Mouse (Mus musculus) thymus, adult 2 months (tissue): ENCODE results near the gene Arhgap10.

Experiments used
- CTCF ChIP-seq: fragments of 200-500 bp; IDR thresholded peaks from 2 replicates; pipeline ENCODE4 v1.5.1; 2012; ENCODE audit warnings: mild to moderate bottlenecking, control low read depth, low read length, moderate library complexity, borderline replicate concordance; ENCODE audit not compliant: control insufficient read depth, poor library complexity, insufficient read depth; ENCODE audit errors: extremely low read depth
- POLR2A ChIP-seq: fragments of 200-500 bp; IDR thresholded peaks from 2 replicates; pipeline ENCODE4 v1.6.1; 2012; ENCODE audit warnings: mild to moderate bottlenecking, low read length, control low read depth, moderate library complexity; ENCODE audit not compliant: control insufficient read depth, poor library complexity, insufficient read depth; ENCODE audit errors: extremely low read depth

GRCm38 (mm10) chr8:77486749-77487148, 31.0 kb downstream of the Arhgap10 start:
- no peak for TF ChIP-seq POLR2A
- no peak for TF ChIP-seq CTCF
